In genomic region chr7:48911146-48911545, GRCm38 (mm10) we compare ENCODE assay signal across 30 mouse cellular contexts.
"Had no signal": no experiment of that assay in that cellular context is flagged by ENCODE, and none has a peak within 500 bp of the region (broad histone marks: within the 10 kb centered on the region; RNA-seq: fewer than 3 reads in every experiment).

No protein-coding gene starts in this region.

- H3K4me3 ChIP-seq: limb, embryonic 12.5 days; limb, embryonic 13.5 days; liver, embryonic 12.5 days; liver, embryonic 13.5 days; liver, embryonic 15.5 days; lung, embryonic 15.5 days; megakaryocyte, embryonic 14.5 days; midbrain, embryonic 10.5 days; midbrain, embryonic 12.5 days; midbrain, embryonic 13.5 days; midbrain, embryonic 15.5 days; myocyte; neural tube, embryonic 12.5 days had no signal

- H3K9me3 ChIP-seq: limb, embryonic 12.5 days; limb, embryonic 13.5 days; liver, embryonic 12.5 days; liver, embryonic 13.5 days; liver, embryonic 15.5 days; lung, embryonic 15.5 days; megakaryocyte, embryonic 14.5 days; midbrain, embryonic 10.5 days; midbrain, embryonic 12.5 days; midbrain, embryonic 13.5 days; midbrain, embryonic 15.5 days; neural tube, embryonic 12.5 days had no signal

- ATAC-seq: liver, embryonic 12.5 days; liver, postnatal 0 days; lung, postnatal 0 days; midbrain, embryonic 13.5 days; midbrain, embryonic 15.5 days; midbrain, embryonic 16.5 days had no signal

- H3K36me3 ChIP-seq: limb, embryonic 12.5 days; limb, embryonic 13.5 days; liver, embryonic 12.5 days; liver, embryonic 13.5 days; liver, embryonic 15.5 days; lung, embryonic 15.5 days; midbrain, embryonic 10.5 days; midbrain, embryonic 12.5 days; midbrain, embryonic 13.5 days; midbrain, embryonic 15.5 days; neural tube, embryonic 12.5 days had no signal

- H3K4me2 ChIP-seq: limb, embryonic 12.5 days; limb, embryonic 13.5 days; liver, embryonic 11.5 days; liver, embryonic 12.5 days; liver, embryonic 13.5 days; liver, embryonic 15.5 days; lung, embryonic 14.5 days; lung, embryonic 15.5 days; midbrain, embryonic 11.5 days; midbrain, embryonic 12.5 days; midbrain, embryonic 13.5 days; midbrain, embryonic 15.5 days; neural tube, embryonic 12.5 days had no signal

- H3K27me3 ChIP-seq: limb, embryonic 12.5 days; liver, embryonic 12.5 days; liver, embryonic 13.5 days; liver, embryonic 15.5 days; lung, embryonic 15.5 days; midbrain, embryonic 13.5 days; midbrain, embryonic 15.5 days; neural tube, embryonic 12.5 days had no signal

- H3K4me1 ChIP-seq: limb, embryonic 12.5 days; limb, embryonic 13.5 days had no signal

- H3K27ac ChIP-seq: limb, embryonic 12.5 days; limb, embryonic 13.5 days; liver, embryonic 12.5 days; liver, embryonic 13.5 days; liver, embryonic 14.5 days; liver, embryonic 15.5 days; lung, embryonic 15.5 days; macrophage; midbrain, embryonic 10.5 days; midbrain, embryonic 12.5 days; midbrain, embryonic 13.5 days; midbrain, embryonic 15.5 days; neural tube, embryonic 12.5 days had no signal

- DNase-seq: left cerebral cortex, postnatal 4 days; liver; liver, embryonic 13.5 days; liver, postnatal 0 days; lung, adult 18-20 months; lung, adult 2 months; lung, embryonic 14.5 days; lung, postnatal 10 days; lung, postnatal 14 days; lung, postnatal 36 days; lung, postnatal 4 days; midbrain, embryonic 14.5 days had no signal

- H3K9ac ChIP-seq: limb, embryonic 12.5 days; limb, embryonic 13.5 days; liver, embryonic 12.5 days; liver, embryonic 13.5 days; liver, embryonic 14.5 days; liver, embryonic 15.5 days; liver, postnatal 0 days; lung, embryonic 14.5 days; lung, embryonic 15.5 days; midbrain, embryonic 12.5 days; midbrain, embryonic 13.5 days; midbrain, embryonic 15.5 days; neural tube, embryonic 12.5 days had no signal
